Mouse (Mus musculus) midbrain, embryonic 14.5 days (tissue): ENCODE data around the gene Ankrd63. TPM values are rescaled to one million over a fixed set of nuclear protein-coding genes. Genes with fewer than 3 reads are reported as not detected.
"Not testable (repeated sequence)": the region's sequence is repeated elsewhere in the genome, so short reads cannot be mapped to it uniquely, and the experiment has no call there.

ENCODE experiments used
- ATAC-seq: fragments of 200-750 bp; cut with Nextera tagmentation; 2 replicates; pipeline ENCODE4 v1.8.0; 2017; ENCODE audit warnings: moderate number of reproducible peaks, moderate library complexity; ENCODE audit not compliant: low FRiP score, low TSS enrichment
- DNase-seq: peaks from one replicate; pipeline ENCODE4 v3.0.0-alpha.2; 2015
- H3K27ac ChIP-seq: fragments of 300-500 bp; sonication (generic); replicated peaks from 2 replicates; pipeline ENCODE4 v1.5.1; 2014; ENCODE audit warnings: mild to moderate bottlenecking, low read depth, low read length, moderate library complexity
- H3K27me3 ChIP-seq: fragments of 300-500 bp; sonication (generic); 2 replicates; pipeline ENCODE4 v1.6.1; 2014; ENCODE audit warnings: low read length, control low read depth, mixed read lengths; ENCODE audit not compliant: control insufficient read depth, insufficient read depth
- H3K36me3 ChIP-seq: fragments of 300-500 bp; sonication (generic); 2 replicates; pipeline ENCODE4 v1.6.1; 2014; ENCODE audit warnings: low read length, control low read depth; ENCODE audit not compliant: control insufficient read depth, insufficient read depth
- H3K4me1 ChIP-seq: fragments of 300-500 bp; sonication (generic); 2 replicates; pipeline ENCODE4 v1.6.1; 2014; ENCODE audit warnings: mild to moderate bottlenecking, antibody characterized with exemption, low read length, control low read depth; ENCODE audit not compliant: control insufficient read depth, insufficient read depth
- H3K4me2 ChIP-seq: fragments of 300-500 bp; sonication (generic); 2 replicates; pipeline ENCODE4 v1.6.1; 2014; ENCODE audit warnings: mild to moderate bottlenecking, low read length, moderate library complexity
- H3K4me3 ChIP-seq: fragments of 300-500 bp; sonication (generic); replicated peaks from 2 replicates; pipeline ENCODE4 v1.5.1; 2014; ENCODE audit warnings: low read depth, low read length
- H3K9ac ChIP-seq: fragments of 300-500 bp; sonication (generic); replicated peaks from 2 replicates; pipeline ENCODE4 v1.6.1; 2014; ENCODE audit warnings: mild to moderate bottlenecking, low read length, moderate library complexity
- H3K9me3 ChIP-seq: fragments of 300-500 bp; sonication (generic); 2 replicates; pipeline ENCODE4 v1.6.1; 2016; ENCODE audit warnings: low read length, control low read depth, mixed read lengths; ENCODE audit not compliant: control insufficient read depth
- WGBS: fragments of 180-500 bp; shearing (Covaris S2); extraction: QIAGEN DNeasy Blood & Tissue Kit; methylation state at CpG from one replicate; pipeline ENCODE4 v1.1.7; 2014; 5-methylcytosine and 5-hydroxymethylcytosine counted together
- polyA plus RNA-seq: library from polyadenylated mRNA; unstranded; fragments of >200 nt; fragmentation: Nextera tagmentation; extraction: Ambion mirVana; gene quantifications from 2 replicates; pipeline ENCODE4 v1.2.1, GENCODE M21; 2014

The Ankrd63 gene
- polyA plus RNA-seq, 1 experiment from 2014 or later = not detected

DNA sequence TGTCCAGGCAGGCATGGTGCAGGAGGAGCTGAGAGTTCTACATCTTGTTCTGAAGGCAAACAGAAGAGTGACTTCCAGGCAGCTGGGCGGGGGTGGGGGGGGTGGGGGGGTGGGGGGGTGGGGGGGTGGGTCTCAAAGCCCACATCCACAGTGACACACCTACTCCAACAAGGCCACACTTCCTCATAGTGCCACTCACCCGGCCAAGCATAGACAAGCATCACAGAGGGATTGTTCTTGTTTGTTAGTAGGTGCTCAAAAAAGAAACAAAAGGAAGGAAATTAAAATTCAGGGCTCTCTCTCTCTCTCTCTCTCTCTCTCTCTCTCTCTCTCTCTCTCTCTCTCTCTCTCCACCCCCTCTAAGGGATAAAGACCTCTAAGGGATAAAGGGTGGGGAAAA lies 53.1 kb downstream of the Ankrd63 start:
- WGBS = 41% methylated on average over 2 of the region's 2 CpGs

More for the DNA sequence above, 53.1 kb downstream of the Ankrd63 start:
- not testable (repeated sequence) for H3K4me2 ChIP-seq, H3K4me1 ChIP-seq, H3K27me3 ChIP-seq, DNase-seq, H3K9me3 ChIP-seq, ATAC-seq, H3K4me3 ChIP-seq, H3K27ac ChIP-seq, H3K36me3 ChIP-seq, H3K9ac ChIP-seq

Other genes with a start within 250 kb of the Ankrd63 start
- 327 and 366 TPM in 2 replicates for gene Srp14, start 224.3 kb downstream of the Ankrd63 start, polyA plus RNA-seq
- gene Bmf, start 154.3 kb downstream of the Ankrd63 start, polyA plus RNA-seq = 1.9 and 2.8 TPM in 2 replicates
- gene Bub1b, start 105.8 kb downstream of the Ankrd63 start, polyA plus RNA-seq = 8.4 and 19.7 TPM in 2 replicates
- gene Pak6, start 40.7 kb downstream of the Ankrd63 start, polyA plus RNA-seq = 32.4 and 38.4 TPM in 2 replicates
- 0.40 and 0.74 TPM in 2 replicates for gene Plcb2, start 24.5 kb upstream of the Ankrd63 start, polyA plus RNA-seq
- 25.2 and 30.8 TPM in 2 replicates for gene Inafm2, start 41.8 kb upstream of the Ankrd63 start, polyA plus RNA-seq
- gene Ccdc9b, start 58.7 kb upstream of the Ankrd63 start, polyA plus RNA-seq = 0.59 and 0.73 TPM in 2 replicates
- gene Phgr1, start 68.8 kb upstream of the Ankrd63 start, polyA plus RNA-seq = not detected in 2 replicates
- gene Disp2, start 75.8 kb upstream of the Ankrd63 start, polyA plus RNA-seq = 49.8 and 50.4 TPM in 2 replicates
- 17.8 and 32.5 TPM in 2 replicates for gene Knstrn, start 110.0 kb upstream of the Ankrd63 start, polyA plus RNA-seq
- 32.0 and 33.8 TPM in 2 replicates for gene Ivd, start 158.0 kb upstream of the Ankrd63 start, polyA plus RNA-seq
- 2.0 and 5.2 TPM in 2 replicates for gene Bahd1, start 196.4 kb upstream of the Ankrd63 start, polyA plus RNA-seq
- 3.0 and 7.1 TPM in 2 replicates for gene Chst14, start 222.5 kb upstream of the Ankrd63 start, polyA plus RNA-seq